Mouse (Mus musculus): Measurements from ENCODE around the gene Spert. TPM values are rescaled to one million over a fixed set of nuclear protein-coding genes. Genes with fewer than 3 reads are reported as not detected.

Gene Spert
- polyA plus RNA-seq, 1 experiment from 2014 or later, result not detected

DNA sequence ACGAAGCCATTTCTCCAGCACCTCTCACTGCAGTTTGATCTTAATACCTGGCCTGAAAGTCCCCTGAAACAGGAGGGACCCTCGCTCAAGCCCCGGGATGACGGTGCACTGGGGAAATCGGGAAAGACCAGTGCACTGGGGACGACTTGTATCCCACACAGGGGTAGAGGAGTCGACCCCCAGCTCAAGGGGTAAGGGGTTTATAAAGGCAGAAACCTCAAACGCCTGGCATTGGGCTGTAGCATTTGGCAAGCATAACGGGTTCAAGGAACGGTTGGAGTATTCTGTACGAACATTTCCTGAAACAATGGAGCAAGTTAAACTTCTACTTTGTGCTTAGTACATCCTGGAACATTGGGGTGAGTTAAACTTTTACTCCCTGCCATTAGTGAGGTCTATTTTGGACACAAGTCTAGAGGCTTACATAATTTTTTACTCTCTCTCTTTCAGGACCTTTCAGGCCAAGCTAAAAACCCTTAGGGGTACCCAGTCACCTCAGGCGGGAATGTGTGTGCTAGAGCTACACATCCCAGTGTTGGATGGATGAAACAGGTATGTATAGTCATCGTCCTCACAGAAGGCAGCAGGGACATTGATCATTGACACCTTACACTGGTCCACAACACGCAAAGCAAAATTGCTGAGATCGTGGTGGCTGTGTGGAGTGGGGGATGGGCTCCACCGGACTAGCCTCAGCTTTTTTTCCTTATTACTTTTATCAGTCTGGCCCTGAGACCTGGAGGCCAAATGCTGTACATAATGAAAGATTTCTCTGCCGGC is 52.5 kb downstream of the Spert start:
- H3K27me3 ChIP-seq (ENCODE audit: control insufficient read depth, insufficient read depth, low read length), result no peaks in the 10 kb centered on the region
- WGBS, result 39% methylated on average over 17 of the region's 17 CpGs
- H3K9ac ChIP-seq (replicated peaks; ENCODE audit: low read depth, low read length), result no peak overlapping the region
- no peaks in the 10 kb centered on the region for H3K36me3 ChIP-seq (ENCODE audit: control insufficient read depth, insufficient read depth, low read length)
- peaks cover 26% of the 10 kb centered on the region for H3K4me1 ChIP-seq (ENCODE audit: control insufficient read depth, insufficient read depth, low read length)
- ATAC-seq (ENCODE audit: low read depth), result peak; percentile 47
- peak overlapping the region; percentile 16; the same call in 1 of the 2 replicates for H3K4me2 ChIP-seq (ENCODE audit: low read depth, low read length)
- H3K4me3 ChIP-seq (ENCODE audit: low read depth, low read length), result no peak overlapping the region
- H3K27ac ChIP-seq (ENCODE audit: low read depth, low read length), result peak overlapping the region; percentile 22; the same call in 1 of the 2 replicates
- no peaks in the 10 kb centered on the region for H3K9me3 ChIP-seq (ENCODE audit: control insufficient read depth, low read length)

DNA sequence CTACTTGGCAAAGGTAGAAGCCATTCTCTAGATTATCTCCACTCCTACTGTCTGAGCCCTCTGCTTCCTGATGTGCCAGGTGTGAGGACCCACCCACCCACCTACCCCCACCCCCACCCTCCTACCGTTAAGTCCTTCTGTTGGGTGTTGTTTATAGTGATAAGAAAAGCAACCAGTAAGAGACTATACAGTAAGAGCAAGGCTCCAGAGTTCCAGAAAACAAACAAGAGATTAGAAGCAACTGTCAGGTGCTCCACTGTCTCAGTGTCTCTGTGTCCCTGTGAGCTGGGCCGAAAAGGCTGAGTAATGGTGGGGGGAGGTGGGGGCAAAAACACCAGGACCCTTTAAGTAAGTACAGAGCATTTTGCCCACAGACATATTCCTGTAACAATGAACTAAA is 53.7 kb downstream of the Spert start:
- Histone ChIP-seq H3K36me3 (ENCODE audit: control insufficient read depth, insufficient read depth, low read length) (no peaks in the 10 kb centered on the region), H3K27me3 (ENCODE audit: control insufficient read depth, insufficient read depth, low read length) (no peaks in the 10 kb centered on the region), H3K4me2 (ENCODE audit: low read depth, low read length) (no peak overlapping the region), H3K9ac (replicated peaks; ENCODE audit: low read depth, low read length) (no peak overlapping the region), H3K9me3 (ENCODE audit: control insufficient read depth, low read length) (no peaks in the 10 kb centered on the region), H3K4me3 (ENCODE audit: low read depth, low read length) (no peak overlapping the region), H3K27ac (ENCODE audit: low read depth, low read length) (no peak overlapping the region), H3K4me1 (ENCODE audit: control insufficient read depth, insufficient read depth, low read length) (peaks cover 26% of the 10 kb centered on the region)
- WGBS, result 29% methylated on average over 2 of the region's 2 CpGs
- ATAC-seq (ENCODE audit: low read depth), result 0 out of 2 replicates have a peak, but pooled peaks have one; percentile 21

Other genes starting within 250 kb of the Spert start
- 11.1 and 11.8 TPM in 2 replicates for gene Siah3, start 137.1 kb downstream of the Spert start, polyA plus RNA-seq (2014; fragmentation: Nextera tagmentation; extraction: Ambion mirVana)
- not detected in 2 replicates for gene Erich6b, start 49.1 kb upstream of the Spert start, polyA plus RNA-seq (2014; fragmentation: Nextera tagmentation; extraction: Ambion mirVana)
- 20.3 and 28.5 TPM in 2 replicates for gene Cog3, start 161.4 kb upstream of the Spert start, polyA plus RNA-seq (2014; fragmentation: Nextera tagmentation; extraction: Ambion mirVana)
- 13.3 and 13.5 TPM in 2 replicates for gene Slc25a30, start 193.9 kb upstream of the Spert start, polyA plus RNA-seq (2014; fragmentation: Nextera tagmentation; extraction: Ambion mirVana)

Measured in neural tube, embryonic 14.5 days (tissue).